Mouse (Mus musculus) midbrain, embryonic 14.5 days (tissue): ENCODE measurements around the gene Chrm3. TPM values are rescaled to one million over a fixed set of nuclear protein-coding genes. Genes with fewer than 3 reads are reported as not detected.

Experiments used
- ATAC-seq: fragments of 200-750 bp; cut with Nextera tagmentation; 2 replicates; pipeline ENCODE4 v1.8.0; 2017; ENCODE audit warnings: moderate number of reproducible peaks, moderate library complexity; ENCODE audit not compliant: low FRiP score, low TSS enrichment
- DNase-seq: peaks from one replicate; pipeline ENCODE4 v3.0.0-alpha.2; 2015
- H3K27ac ChIP-seq: fragments of 300-500 bp; sonication (generic); replicated peaks from 2 replicates; pipeline ENCODE4 v1.5.1; 2014; ENCODE audit warnings: mild to moderate bottlenecking, low read depth, low read length, moderate library complexity
- H3K27me3 ChIP-seq: fragments of 300-500 bp; sonication (generic); 2 replicates; pipeline ENCODE4 v1.6.1; 2014; ENCODE audit warnings: low read length, control low read depth, mixed read lengths; ENCODE audit not compliant: control insufficient read depth, insufficient read depth
- H3K36me3 ChIP-seq: fragments of 300-500 bp; sonication (generic); 2 replicates; pipeline ENCODE4 v1.6.1; 2014; ENCODE audit warnings: low read length, control low read depth; ENCODE audit not compliant: control insufficient read depth, insufficient read depth
- H3K4me1 ChIP-seq: fragments of 300-500 bp; sonication (generic); 2 replicates; pipeline ENCODE4 v1.6.1; 2014; ENCODE audit warnings: mild to moderate bottlenecking, antibody characterized with exemption, low read length, control low read depth; ENCODE audit not compliant: control insufficient read depth, insufficient read depth
- H3K4me2 ChIP-seq: fragments of 300-500 bp; sonication (generic); 2 replicates; pipeline ENCODE4 v1.6.1; 2014; ENCODE audit warnings: mild to moderate bottlenecking, low read length, moderate library complexity
- H3K4me3 ChIP-seq: fragments of 300-500 bp; sonication (generic); replicated peaks from 2 replicates; pipeline ENCODE4 v1.5.1; 2014; ENCODE audit warnings: low read depth, low read length
- H3K9ac ChIP-seq: fragments of 300-500 bp; sonication (generic); replicated peaks from 2 replicates; pipeline ENCODE4 v1.6.1; 2014; ENCODE audit warnings: mild to moderate bottlenecking, low read length, moderate library complexity
- H3K9me3 ChIP-seq: fragments of 300-500 bp; sonication (generic); 2 replicates; pipeline ENCODE4 v1.6.1; 2016; ENCODE audit warnings: low read length, control low read depth, mixed read lengths; ENCODE audit not compliant: control insufficient read depth
- WGBS: fragments of 180-500 bp; shearing (Covaris S2); extraction: QIAGEN DNeasy Blood & Tissue Kit; methylation state at CpG from one replicate; pipeline ENCODE4 v1.1.7; 2014; 5-methylcytosine and 5-hydroxymethylcytosine counted together
- polyA plus RNA-seq: library from polyadenylated mRNA; unstranded; fragments of >200 nt; fragmentation: Nextera tagmentation; extraction: Ambion mirVana; gene quantifications from 2 replicates; pipeline ENCODE4 v1.2.1, GENCODE M21; 2014

The Chrm3 gene
- polyA plus RNA-seq, 1 experiment from 2014 or later: 2.7 TPM

DNA sequence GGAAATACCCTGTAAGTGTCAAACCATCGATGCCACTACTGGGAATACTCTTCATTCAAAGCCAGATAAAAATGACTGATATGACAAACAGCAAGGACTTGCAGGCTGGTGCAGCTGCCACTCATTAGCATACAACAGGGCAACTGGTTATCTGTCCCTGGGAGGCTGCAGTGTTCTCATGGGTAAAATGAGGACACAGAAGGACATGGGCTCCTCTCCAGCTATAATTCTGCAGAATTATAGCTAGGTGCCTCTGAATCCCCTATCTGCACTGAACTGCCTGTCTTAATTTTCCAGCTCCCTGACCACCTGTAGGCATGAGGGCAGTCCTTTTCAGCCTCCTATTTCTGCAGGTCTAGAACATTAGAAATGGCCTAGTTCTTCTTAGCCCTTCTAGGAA is 463.4 kb downstream of the Chrm3 start:
- Histone ChIP-seq H3K4me2 (no peak overlapping the region), H3K9me3 (no peaks in the 10 kb centered on the region), H3K4me1 (no peaks in the 10 kb centered on the region), H3K4me3 (no peak overlapping the region), H3K9ac (no peak overlapping the region), H3K27ac (no peak overlapping the region), H3K27me3 (no peaks in the 10 kb centered on the region), H3K36me3 (no peaks in the 10 kb centered on the region)
- DNase-seq (no peak), ATAC-seq (no peak)
- WGBS: 46% methylated on average over 1 of the region's 1 CpGs

GRCm38 (mm10) chr13:9895045-9895625 is 465.5 kb downstream of the Chrm3 start:
- no peak overlapping the region for H3K4me3 ChIP-seq
- no peaks in the 10 kb centered on the region for H3K4me1 ChIP-seq
- ATAC-seq (no peak), DNase-seq (no peak)
- no peaks in the 10 kb centered on the region for H3K27me3 ChIP-seq
- no peak overlapping the region for H3K27ac ChIP-seq
- no peaks in the 10 kb centered on the region for H3K9me3 ChIP-seq
- H3K4me2 ChIP-seq: no peak overlapping the region
- no peak overlapping the region for H3K9ac ChIP-seq
- H3K36me3 ChIP-seq: no peaks in the 10 kb centered on the region
- WGBS: 69% methylated on average over 11 of the region's 11 CpGs

DNA sequence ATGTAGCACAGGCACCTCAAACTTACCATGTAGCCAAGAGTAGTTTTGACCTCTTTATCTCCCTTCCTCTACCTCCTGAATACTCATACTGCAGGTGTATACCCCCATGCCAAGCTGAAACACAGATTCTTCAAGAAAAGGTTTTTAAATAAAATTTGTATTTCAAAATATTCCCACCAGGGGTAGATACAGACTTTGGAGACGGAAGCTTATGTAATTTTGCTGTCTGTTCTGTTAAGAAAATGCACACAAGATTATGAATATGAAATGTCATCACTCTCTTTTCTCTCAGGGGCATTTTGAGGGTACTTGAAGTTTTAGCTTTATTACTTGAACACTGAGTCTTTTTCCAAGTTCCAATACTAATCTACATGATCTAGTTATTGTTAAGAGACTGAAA is 469.6 kb downstream of the Chrm3 start:
- WGBS: 77% methylated on average over 1 of the region's 1 CpGs
- H3K9me3 ChIP-seq: no peaks in the 10 kb centered on the region

GRCm38 (mm10) chr13:9890460-9890859 is 470.2 kb downstream of the Chrm3 start:
- Histone ChIP-seq H3K4me2 (no peak overlapping the region), H3K27me3 (no peaks in the 10 kb centered on the region), H3K9ac (no peak overlapping the region), H3K4me3 (no peak overlapping the region), H3K36me3 (no peaks in the 10 kb centered on the region), H3K4me1 (no peaks in the 10 kb centered on the region), H3K27ac (no peak overlapping the region), H3K9me3 (no peaks in the 10 kb centered on the region)
- ATAC-seq: no peak; the same call in 1 of the 2 replicates
- no peak for DNase-seq
- 37% methylated on average over 5 of the region's 5 CpGs for WGBS

More for the DNA sequence above, 469.6 kb downstream of the Chrm3 start:
- Histone ChIP-seq H3K9ac (no peak overlapping the region), H3K4me2 (no peak overlapping the region), H3K36me3 (no peaks in the 10 kb centered on the region), H3K27ac (no peak overlapping the region), H3K4me1 (no peaks in the 10 kb centered on the region), H3K4me3 (no peak overlapping the region), H3K27me3 (no peaks in the 10 kb centered on the region)
- ATAC-seq (no peak), DNase-seq (peak; percentile 19)

DNA sequence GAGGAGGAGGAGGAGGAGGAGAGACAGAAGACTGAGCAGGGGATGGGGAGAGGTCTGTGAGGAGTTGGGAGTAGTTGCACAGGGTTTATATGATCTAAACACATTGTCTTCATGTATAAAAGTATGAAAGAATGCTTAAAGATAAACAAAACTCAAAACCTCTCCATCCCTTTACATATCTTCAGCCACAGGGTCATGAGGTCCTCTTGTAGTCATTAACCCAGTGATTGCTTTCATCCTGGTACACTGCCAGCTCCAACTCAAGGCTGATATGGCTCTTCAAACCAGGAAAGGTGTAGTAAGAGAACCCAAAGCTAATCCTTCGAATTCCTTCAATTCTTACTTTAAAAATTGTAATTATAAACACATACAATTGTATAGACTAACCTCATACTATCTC is 470.7 kb downstream of the Chrm3 start:
- no peak overlapping the region for H3K4me3 ChIP-seq
- no peak for ATAC-seq
- DNase-seq: no peak

DNA sequence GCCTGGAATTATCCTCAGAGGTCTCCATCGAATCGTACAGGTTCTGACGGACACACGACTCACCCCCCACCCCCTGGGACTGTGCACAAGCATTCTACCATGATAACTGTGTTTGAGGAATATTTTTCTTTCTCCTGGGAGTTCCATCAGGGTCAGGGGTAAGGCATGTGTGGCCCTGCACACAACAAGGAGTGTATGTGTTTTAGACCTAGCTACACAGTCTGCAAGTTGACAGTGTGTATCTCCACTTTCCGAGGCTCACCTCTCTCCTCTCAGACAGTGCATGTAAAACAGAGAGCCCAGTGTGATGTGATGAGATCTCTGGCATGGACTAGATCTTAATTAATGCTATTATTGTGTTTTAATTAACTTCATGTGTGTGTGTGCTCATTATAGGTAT is 472.4 kb downstream of the Chrm3 start:
- H3K4me3 ChIP-seq: no peak overlapping the region
- H3K9ac ChIP-seq: no peak overlapping the region
- no peaks in the 10 kb centered on the region for H3K9me3 ChIP-seq
- no peak overlapping the region for H3K4me2 ChIP-seq
- no peak for ATAC-seq
- no peaks in the 10 kb centered on the region for H3K36me3 ChIP-seq
- no peak for DNase-seq
- no peaks in the 10 kb centered on the region for H3K27me3 ChIP-seq
- 73% methylated on average over 5 of the region's 5 CpGs for WGBS
- no peak overlapping the region for H3K27ac ChIP-seq
- no peaks in the 10 kb centered on the region for H3K4me1 ChIP-seq

More for the DNA sequence above, 470.7 kb downstream of the Chrm3 start:
- no peak overlapping the region for H3K9ac ChIP-seq
- H3K4me2 ChIP-seq: no peak overlapping the region
- H3K9me3 ChIP-seq: no peaks in the 10 kb centered on the region
- H3K27ac ChIP-seq: no peak overlapping the region
- no peaks in the 10 kb centered on the region for H3K36me3 ChIP-seq
- H3K4me1 ChIP-seq: no peaks in the 10 kb centered on the region
- no peaks in the 10 kb centered on the region for H3K27me3 ChIP-seq
- 72% methylated on average over 1 of the region's 1 CpGs for WGBS

- no peak overlapping the region for H3K9ac ChIP-seq
- no peaks in the 10 kb centered on the region for H3K27me3 ChIP-seq
- H3K27ac ChIP-seq: no peak overlapping the region
- H3K4me2 ChIP-seq: no peak overlapping the region
- no peak overlapping the region for H3K4me3 ChIP-seq
- H3K4me1 ChIP-seq: no peaks in the 10 kb centered on the region
- H3K36me3 ChIP-seq: no peaks in the 10 kb centered on the region
- ATAC-seq (no peak), DNase-seq (no peak)
- no peaks in the 10 kb centered on the region for H3K9me3 ChIP-seq
- WGBS: 85% methylated on average over 5 of the region's 5 CpGs
These were observed 473.4 kb downstream of the Chrm3 start for GRCm38 (mm10) chr13:9887261-9887660.

- no peak overlapping the region for H3K27ac ChIP-seq
- H3K4me3 ChIP-seq: no peak overlapping the region
- no peaks in the 10 kb centered on the region for H3K27me3 ChIP-seq
- H3K9me3 ChIP-seq: no peaks in the 10 kb centered on the region
- H3K4me1 ChIP-seq: no peaks in the 10 kb centered on the region
- no peak for DNase-seq
- 79% methylated on average over 6 of the region's 6 CpGs for WGBS
- H3K9ac ChIP-seq: no peak overlapping the region
- no peak for ATAC-seq
- no peak overlapping the region for H3K4me2 ChIP-seq
- no peaks in the 10 kb centered on the region for H3K36me3 ChIP-seq
These were observed 474.0 kb downstream of the Chrm3 start for GRCm38 (mm10) chr13:9886465-9887135.
